ENCODE assay signal across 10 mouse cellular contexts in genomic region chr7:99593868-99594803, GRCm38 (mm10). TPM values are rescaled to one million over a fixed set of nuclear protein-coding genes. Genes with fewer than 3 reads are reported as not detected.
DNase-seq lines count a peak whose midpoint lies in the region; ATAC-seq and TF ChIP-seq lines count a peak whose summit lies in the region.
"Had no signal": no experiment of that assay in that cellular context is flagged by ENCODE, and none has a peak within 500 bp of the region (broad histone marks: within the 10 kb centered on the region; RNA-seq: fewer than 3 reads in every experiment).

No protein-coding gene starts in this region.

- no peaks in the 10 kb centered on the region for H3K4me1 ChIP-seq in stomach, embryonic 14.5 days (ENCODE audit: control insufficient read depth, insufficient read depth, low read length)
- H3K4me1 ChIP-seq in stomach, postnatal 0 days (replicated peaks; ENCODE audit: control insufficient read depth, insufficient read depth), result no peaks in the 10 kb centered on the region
- H3K4me1 ChIP-seq in liver, embryonic 13.5 days (replicated peaks), result peaks cover 79% of the 10 kb centered on the region
- H3K4me1 ChIP-seq in kidney, embryonic 16.5 days (ENCODE audit: insufficient read depth, low read length), result no peaks in the 10 kb centered on the region

- WGBS in stomach, embryonic 14.5 days, result 87% methylated on average over 15 of the region's 15 CpGs
- WGBS in stomach, postnatal 0 days, result 81% methylated on average over 15 of the region's 15 CpGs
- WGBS in liver, embryonic 13.5 days (ENCODE audit: insufficient replicate concordance), result 18% methylated on average over 15 of the region's 15 CpGs
- 88% methylated on average over 15 of the region's 15 CpGs for WGBS in kidney, embryonic 16.5 days

- peaks cover 15% of the 10 kb centered on the region; the same call in 1 of the 2 replicates for H3K36me3 ChIP-seq in stomach, embryonic 14.5 days (ENCODE audit: control insufficient read depth, insufficient read depth, low read length)
- peaks cover 11% of the 10 kb centered on the region; the same call in 1 of the 2 replicates for H3K36me3 ChIP-seq in stomach, postnatal 0 days (ENCODE audit: control insufficient read depth, insufficient read depth, low read length)
- peaks cover 71% of the 10 kb centered on the region for H3K36me3 ChIP-seq in liver, embryonic 13.5 days
- peaks cover 37% of the 10 kb centered on the region for H3K36me3 ChIP-seq in kidney, embryonic 16.5 days (ENCODE audit: insufficient read depth, low read length)

- H3K4me3 ChIP-seq in stomach, embryonic 14.5 days (ENCODE audit: low read depth, low read length), result no peak overlapping the region
- H3K4me3 ChIP-seq in stomach, postnatal 0 days (ENCODE audit: low read depth, low read length), result no peak overlapping the region
- peak overlapping the region; percentile 77 for H3K4me3 ChIP-seq in liver, embryonic 13.5 days (replicated peaks)
- H3K4me3 ChIP-seq in kidney, embryonic 16.5 days (ENCODE audit: low read length), result no peak overlapping the region

- TF ChIP-seq CTCF in stomach, postnatal 0 days (IDR thresholded peaks at IDR 0.05; ENCODE audit: low read depth), result no peak

- no peaks in the 10 kb centered on the region for H3K27me3 ChIP-seq in stomach, embryonic 14.5 days (ENCODE audit: control insufficient read depth, insufficient read depth, low read length)
- H3K27me3 ChIP-seq in stomach, postnatal 0 days (ENCODE audit: control insufficient read depth, insufficient read depth, low read length), result no peaks in the 10 kb centered on the region
- no peaks in the 10 kb centered on the region for H3K27me3 ChIP-seq in liver, embryonic 13.5 days
- H3K27me3 ChIP-seq in kidney, embryonic 16.5 days (ENCODE audit: insufficient read depth, low read length), result no peaks in the 10 kb centered on the region

- ATAC-seq in stomach, embryonic 14.5 days (ENCODE audit: insufficient number of reproducible peaks, insufficient read depth, low FRiP score, low read depth), result peak; percentile 81; the same call in 1 of the 2 replicates
- ATAC-seq in stomach, postnatal 0 days (ENCODE audit: low FRiP score, low TSS enrichment), result no peak
- ATAC-seq in liver, embryonic 13.5 days (ENCODE audit: low read depth), result peak; percentile 89
- ATAC-seq in kidney, embryonic 16.5 days (ENCODE audit: low FRiP score, low TSS enrichment), result no peak
- ATAC-seq: forebrain, embryonic 14.5 days had no signal

- no peaks in the 10 kb centered on the region for H3K9me3 ChIP-seq in stomach, embryonic 14.5 days (ENCODE audit: control insufficient read depth, low read depth, low read length)
- H3K9me3 ChIP-seq in stomach, postnatal 0 days (ENCODE audit: control insufficient read depth, low read length), result no peaks in the 10 kb centered on the region
- H3K9me3 ChIP-seq in liver, embryonic 13.5 days (replicated peaks), result no peaks in the 10 kb centered on the region
- H3K9me3 ChIP-seq in kidney, embryonic 16.5 days (ENCODE audit: low read length), result no peaks in the 10 kb centered on the region

- no peak for TF ChIP-seq EP300 in stomach, postnatal 0 days (optimal IDR thresholded peaks at IDR 0.05)

- no peak overlapping the region for H3K27ac ChIP-seq in stomach, embryonic 14.5 days (ENCODE audit: low read length)
- H3K27ac ChIP-seq in stomach, postnatal 0 days (replicated peaks), result no peak overlapping the region
- H3K27ac ChIP-seq in liver, embryonic 13.5 days, result peak overlapping the region; percentile 99
- H3K27ac ChIP-seq in kidney, embryonic 16.5 days (ENCODE audit: low read length), result no peak overlapping the region

- no peak overlapping the region for H3K9ac ChIP-seq in stomach, embryonic 14.5 days (replicated peaks; ENCODE audit: low read depth, low read length)
- no peak overlapping the region for H3K9ac ChIP-seq in stomach, postnatal 0 days (ENCODE audit: low read length)
- peak overlapping the region; percentile 92 for H3K9ac ChIP-seq in liver, embryonic 13.5 days
- no peak overlapping the region for H3K9ac ChIP-seq in kidney, embryonic 16.5 days (replicated peaks; ENCODE audit: low read length)

- H3K4me2 ChIP-seq in stomach, embryonic 14.5 days (replicated peaks; ENCODE audit: low read depth, low read length), result no peak overlapping the region
- H3K4me2 ChIP-seq in stomach, postnatal 0 days (replicated peaks; ENCODE audit: low read depth), result no peak overlapping the region
- peak overlapping the region; percentile 83 for H3K4me2 ChIP-seq in liver, embryonic 13.5 days
- no peak overlapping the region for H3K4me2 ChIP-seq in kidney, embryonic 16.5 days (replicated peaks; ENCODE audit: low read depth, low read length)

- peak; percentile 24 for DNase-seq in embryo, embryonic 11.5 days (ENCODE audit: low read depth, low spot score)
- no peak for DNase-seq in embryo, embryonic 10.5 days (ENCODE audit: low spot score)
- DNase-seq in stomach, postnatal 0 days (ENCODE audit: low spot score), result no peak
- DNase-seq in liver, embryonic 13.5 days, result peak; percentile 93
- DNase-seq in kidney, postnatal 14 days, result no peak
- no peak for DNase-seq in cerebellum, adult 11-12 months
- DNase-seq: layer of hippocampus, postnatal 36 days had no signal

RNA-seq across cellular contexts. Expression of gene Tpbgl, which starts 32.8 kb away (rescaled TPM):
- 1.3 and 1.7 TPM in 2 replicates for polyA plus RNA-seq in stomach, embryonic 14.5 days (2014; fragmentation: Nextera tagmentation; extraction: Ambion mirVana)
- 1.5 and 1.7 TPM in 2 replicates for polyA plus RNA-seq in stomach, postnatal 0 days (2015; fragmentation: Nextera tagmentation; extraction: Ambion mirVana)
- polyA plus RNA-seq in liver, embryonic 13.5 days (2015; fragmentation: Nextera tagmentation; extraction: Ambion mirVana), result 0.16 and 0.22 TPM in 2 replicates
- 0.67 and 0.72 TPM in 2 replicates for polyA plus RNA-seq in kidney, embryonic 16.5 days (2015; fragmentation: Nextera tagmentation; extraction: Ambion mirVana)

RNA-seq across cellular contexts. Expression of gene Arrb1, which starts 58.9 kb away (rescaled TPM):
- polyA plus RNA-seq in stomach, embryonic 14.5 days (2014; fragmentation: Nextera tagmentation; extraction: Ambion mirVana), result 4.0 and 5.4 TPM in 2 replicates
- polyA plus RNA-seq in stomach, postnatal 0 days (2015; fragmentation: Nextera tagmentation; extraction: Ambion mirVana), result 3.6 and 4.4 TPM in 2 replicates
- 96.5 and 121 TPM in 2 replicates for polyA plus RNA-seq in liver, embryonic 13.5 days (2015; fragmentation: Nextera tagmentation; extraction: Ambion mirVana)
- polyA plus RNA-seq in kidney, embryonic 16.5 days (2015; fragmentation: Nextera tagmentation; extraction: Ambion mirVana), result 11.2 and 11.4 TPM in 2 replicates

Comparison
In these comparisons a context has a peak if more than half of its experiments do, and no peak if none do; other contexts are left out.
1. DNase-seq: peak in embryo, embryonic 11.5 days (single experiment) and liver, embryonic 13.5 days (single experiment); none in embryo, embryonic 10.5 days (single experiment), stomach, postnatal 0 days (single experiment), kidney, postnatal 14 days (single experiment) and cerebellum, adult 11-12 months (single experiment).
2. ATAC-seq: peak in stomach, embryonic 14.5 days (single experiment) and liver, embryonic 13.5 days (single experiment); none in stomach, postnatal 0 days (single experiment) and kidney, embryonic 16.5 days (single experiment).